Mouse (Mus musculus) lung, postnatal 0 days (tissue): Measurements from ENCODE around the gene Nr5a2.

ENCODE experiments used
- CTCF ChIP-seq: IDR thresholded peaks from 2 replicates; pipeline ENCODE4 v1.5.1; 2016; ENCODE audit warnings: antibody characterized with exemption, mild to moderate bottlenecking
- EP300 ChIP-seq: IDR thresholded peaks from 2 replicates; pipeline ENCODE4 v1.6.1; 2016; ENCODE audit warnings: antibody characterized with exemption, mild to moderate bottlenecking, control low read depth

- TF ChIP-seq CTCF (no peak), EP300 (no peak)
Observed at GRCm38 (mm10) chr1:136888704-136889103, 71.5 kb downstream of the Nr5a2 start.
